Mouse (Mus musculus) stomach, postnatal 0 days (tissue): ENCODE data around the gene Sap30bp. TPM values are rescaled to one million over a fixed set of nuclear protein-coding genes. Genes with fewer than 3 reads are reported as not detected.
A peak's percentile ranks its signal among the peaks of the same experiment; 100 is the strongest.

Experiments used
- ATAC-seq: fragments of 200-750 bp; cut with Nextera tagmentation; 2 replicates; pipeline ENCODE4 v1.8.0; 2017; ENCODE audit not compliant: low FRiP score, low TSS enrichment
- DNase-seq: peaks from one replicate; pipeline ENCODE4 v3.0.0-alpha.2; 2016; ENCODE audit warnings: low spot score
- H3K27ac ChIP-seq: fragments of 300-500 bp; sonication (generic); replicated peaks from 2 replicates; pipeline ENCODE4 v1.5.1; 2014; ENCODE audit warnings: mild to moderate bottlenecking, control low read depth
- H3K27me3 ChIP-seq: fragments of 300-500 bp; sonication (generic); 2 replicates; pipeline ENCODE4 v1.6.1; 2014; ENCODE audit warnings: low read length; ENCODE audit not compliant: control insufficient read depth, insufficient read depth
- H3K36me3 ChIP-seq: fragments of 300-500 bp; sonication (generic); 2 replicates; pipeline ENCODE4 v1.6.1; 2014; ENCODE audit warnings: low read length, mixed read lengths; ENCODE audit not compliant: control insufficient read depth, insufficient read depth
- H3K4me1 ChIP-seq: fragments of 300-500 bp; sonication (generic); replicated peaks from 2 replicates; pipeline ENCODE4 v1.6.1; 2014; ENCODE audit warnings: antibody characterized with exemption; ENCODE audit not compliant: control insufficient read depth, insufficient read depth
- H3K4me2 ChIP-seq: fragments of 300-500 bp; sonication (generic); replicated peaks from 2 replicates; pipeline ENCODE4 v1.6.1; 2014; ENCODE audit warnings: low read depth, mild to moderate bottlenecking, control low read depth, moderate library complexity
- H3K4me3 ChIP-seq: fragments of 300-500 bp; sonication (generic); 2 replicates; pipeline ENCODE4 v1.5.1; 2014; ENCODE audit warnings: low read depth, low read length, control low read depth
- H3K9ac ChIP-seq: fragments of 300-500 bp; sonication (generic); 2 replicates; pipeline ENCODE4 v1.6.1; 2014; ENCODE audit warnings: mild to moderate bottlenecking, low read length, control low read depth, mixed read lengths
- H3K9me3 ChIP-seq: fragments of 300-500 bp; sonication (generic); 2 replicates; pipeline ENCODE4 v1.6.1; 2016; ENCODE audit warnings: low read length; ENCODE audit not compliant: control insufficient read depth
- CTCF ChIP-seq: IDR thresholded peaks from 2 replicates; pipeline ENCODE4 v1.5.1; 2016; ENCODE audit warnings: antibody characterized with exemption, low read depth, mild to moderate bottlenecking, moderate library complexity
- EP300 ChIP-seq: optimal IDR thresholded peaks from 2 replicates; pipeline ENCODE3; 2016; ENCODE audit warnings: antibody characterized with exemption
- WGBS: fragments of 180-500 bp; shearing (Covaris S2); extraction: QIAGEN DNeasy Blood & Tissue Kit; methylation state at CpG from one replicate; pipeline ENCODE4 v1.1.7; 2014; 5-methylcytosine and 5-hydroxymethylcytosine counted together
- polyA plus RNA-seq: library from polyadenylated mRNA; unstranded; fragments of >200 nt; fragmentation: Nextera tagmentation; extraction: Ambion mirVana; gene quantifications from 2 replicates; pipeline ENCODE4 v1.2.1, GENCODE M21; 2015

Gene Sap30bp
- polyA plus RNA-seq, 1 experiment from 2014 or later, result 23.6 TPM

DNA sequence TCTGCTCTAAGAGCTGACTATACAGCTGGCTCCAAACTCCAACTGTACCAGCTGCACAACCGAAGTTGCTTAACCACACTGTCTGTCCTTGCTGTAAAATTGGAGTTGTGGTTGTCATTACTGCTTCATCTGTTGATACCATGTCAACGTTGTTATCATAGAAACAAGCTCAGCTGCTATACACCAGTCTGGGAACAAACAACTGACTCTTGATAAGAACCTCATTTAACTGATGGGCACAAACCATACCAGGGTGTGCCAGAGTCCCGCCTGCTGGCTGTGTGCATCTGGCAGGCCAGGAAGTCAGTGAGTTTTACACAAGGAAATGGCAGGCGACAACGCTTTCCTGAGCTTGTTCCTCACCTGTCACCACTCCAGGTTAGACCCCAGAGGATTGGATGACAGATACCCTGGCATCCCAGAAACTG lies 21.9 kb upstream of the Sap30bp start:
- Histone ChIP-seq H3K36me3 (no peaks in the 10 kb centered on the region), H3K27ac (peak overlapping the region; percentile 94), H3K4me1 (no peaks in the 10 kb centered on the region; the same call in 1 of the 2 replicates), H3K4me3 (no peak overlapping the region), H3K9ac (peak overlapping the region; percentile 35; the same call in 1 of the 2 replicates), H3K4me2 (no peak overlapping the region), H3K9me3 (no peaks in the 10 kb centered on the region), H3K27me3 (no peaks in the 10 kb centered on the region)
- WGBS, result 65% methylated on average over 5 of the region's 5 CpGs
- peak; percentile 89 for DNase-seq
- peak; percentile 88 for ATAC-seq
- TF ChIP-seq CTCF (no peak), EP300 (no peak)

DNA sequence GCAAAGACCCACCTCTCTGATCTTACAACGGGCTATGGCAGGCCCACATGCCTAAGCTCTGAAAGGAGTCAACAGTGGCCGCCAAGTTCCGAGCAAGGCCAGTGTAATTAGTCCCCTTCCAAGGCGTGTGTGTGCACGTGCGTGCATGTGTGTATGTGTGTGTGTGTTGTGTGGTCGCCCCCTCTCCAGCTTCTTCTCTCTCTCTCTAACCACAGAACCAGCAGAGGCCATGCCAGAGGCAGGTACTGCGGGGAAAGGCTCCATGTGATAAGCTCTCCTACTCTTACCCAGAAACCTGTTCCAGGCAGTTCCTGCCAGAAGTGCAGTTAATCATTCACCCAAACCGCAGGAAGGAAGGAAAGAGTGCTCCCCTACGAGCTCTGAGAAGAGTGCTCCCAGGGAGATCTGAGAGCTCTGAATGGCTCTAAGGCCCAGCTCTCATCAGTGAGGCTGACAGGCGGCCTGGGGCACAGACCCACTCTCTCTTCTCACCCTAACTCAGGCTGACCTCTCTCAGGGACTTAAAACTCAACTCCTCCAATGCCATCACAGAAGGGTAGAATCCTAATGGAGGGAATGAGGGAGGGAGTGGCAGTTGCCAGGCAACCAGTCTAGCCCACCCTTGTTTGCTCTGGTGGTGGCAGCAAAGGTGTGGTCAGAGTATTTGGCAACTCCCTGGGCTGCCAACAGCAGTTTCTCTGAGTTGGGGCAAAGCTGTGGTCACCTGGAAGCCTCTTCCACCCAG lies 21.3 kb upstream of the Sap30bp start, which contains the start of gene Smim6:
Smim6 (plus strand) TSS at position 386 of the 745 bp plus-strand sequence.
- WGBS, result 47% methylated on average over 11 of the region's 11 CpGs
- Histone ChIP-seq H3K36me3 (peaks cover 3% of the 10 kb centered on the region; the same call in 1 of the 2 replicates), H3K27me3 (no peaks in the 10 kb centered on the region), H3K4me2 (peak within 1 kb of the TSS; percentile 47), H3K27ac (peak within 1 kb of the TSS; percentile 94), H3K9me3 (no peaks in the 10 kb centered on the region), H3K9ac (peak within 1 kb of the TSS; percentile 51; the same call in 1 of the 2 replicates), H3K4me1 (no peaks in the 10 kb centered on the region), H3K4me3 (peak within 1 kb of the TSS; percentile 32)
- TF ChIP-seq EP300 (no peak), CTCF (no peak)
- ATAC-seq (peak; percentile 90), DNase-seq (peak; percentile 87)

DNA sequence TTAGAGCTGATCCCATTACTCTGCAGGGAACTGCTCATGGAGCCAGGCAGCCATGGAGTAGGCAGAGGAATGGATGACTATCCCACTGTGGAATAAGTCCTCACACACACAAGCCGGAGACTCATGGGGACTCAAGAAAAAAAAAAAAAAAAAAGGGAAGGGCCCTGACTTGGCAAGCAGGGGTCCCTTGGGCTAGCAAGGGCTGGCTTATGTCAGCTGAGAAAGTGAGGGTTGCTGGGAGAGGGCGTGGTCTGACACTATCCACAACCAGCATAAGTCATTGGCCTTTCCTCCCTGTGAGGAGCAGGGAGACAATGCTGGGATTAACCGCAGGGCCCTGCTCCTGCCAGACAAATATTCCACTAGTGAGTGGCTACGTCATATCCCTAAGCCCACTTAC lies 16.5 kb upstream of the Sap30bp start:
- peaks cover 6% of the 10 kb centered on the region; the same call in 1 of the 2 replicates for H3K36me3 ChIP-seq
- H3K27ac ChIP-seq, result no peak overlapping the region
- H3K4me3 ChIP-seq, result no peak overlapping the region
- no peak overlapping the region for H3K4me2 ChIP-seq
- H3K9me3 ChIP-seq, result no peaks in the 10 kb centered on the region
- H3K9ac ChIP-seq, result no peak overlapping the region
- DNase-seq (no peak), ATAC-seq (no peak)
- no peaks in the 10 kb centered on the region for H3K4me1 ChIP-seq
- no peak for TF ChIP-seq EP300
- TF ChIP-seq CTCF, result no peak
- no peaks in the 10 kb centered on the region for H3K27me3 ChIP-seq
- 87% methylated on average over 4 of the region's 4 CpGs for WGBS

DNA sequence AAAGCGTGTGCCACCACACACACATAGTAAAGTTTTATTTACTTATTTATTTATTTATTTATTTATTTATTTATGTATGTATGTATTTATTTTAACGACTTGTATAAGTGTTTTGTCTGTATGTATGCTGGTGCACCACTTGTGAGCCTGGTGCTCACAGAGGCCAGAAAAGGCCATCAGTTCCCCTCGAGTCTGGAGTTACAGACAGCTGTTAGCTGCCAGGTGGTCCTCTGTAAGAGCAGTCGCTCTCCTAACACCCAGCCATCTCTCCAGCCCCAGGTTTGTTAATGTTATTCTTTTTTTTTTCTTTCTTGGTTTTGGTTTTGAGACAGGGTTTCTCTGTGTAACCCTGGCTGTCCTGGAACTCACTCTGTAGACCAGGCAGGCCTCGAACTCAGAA lies 14.4 kb upstream of the Sap30bp start:
- no peak overlapping the region for H3K27ac ChIP-seq
- no peak for ATAC-seq
- peaks cover 13% of the 10 kb centered on the region; the same call in 1 of the 2 replicates for H3K36me3 ChIP-seq
- H3K9ac ChIP-seq, result no peak overlapping the region
- WGBS, result 80% methylated on average over 5 of the region's 5 CpGs
- H3K4me3 ChIP-seq, result no peak overlapping the region
- DNase-seq, result no peak
- no peaks in the 10 kb centered on the region for H3K4me1 ChIP-seq
- no peak for TF ChIP-seq EP300
- TF ChIP-seq CTCF, result no peak
- H3K27me3 ChIP-seq, result no peaks in the 10 kb centered on the region
- no peaks in the 10 kb centered on the region for H3K9me3 ChIP-seq
- H3K4me2 ChIP-seq, result no peak overlapping the region

DNA sequence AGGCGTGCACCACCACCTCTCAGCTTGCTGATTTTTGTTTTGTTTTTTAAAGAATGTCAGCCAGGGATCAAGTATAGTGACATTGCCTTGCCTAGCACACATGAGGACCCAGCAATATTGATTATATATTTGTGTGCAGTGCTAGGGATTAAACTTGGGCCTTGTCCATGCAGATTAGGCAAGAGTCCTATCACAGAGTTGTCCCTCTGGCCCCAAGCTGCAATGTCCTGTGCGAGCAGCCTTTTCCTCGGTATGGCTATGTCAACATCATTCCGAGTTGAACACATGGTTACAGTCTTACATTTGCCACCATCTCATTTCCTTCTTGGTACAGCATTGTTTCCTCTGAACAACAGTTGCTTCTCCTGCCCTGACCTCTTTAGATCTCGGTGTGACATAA lies 14.0 kb upstream of the Sap30bp start:
- peaks cover 13% of the 10 kb centered on the region; the same call in 1 of the 2 replicates for H3K36me3 ChIP-seq
- no peak overlapping the region for H3K4me3 ChIP-seq
- no peaks in the 10 kb centered on the region for H3K9me3 ChIP-seq
- no peaks in the 10 kb centered on the region for H3K27me3 ChIP-seq
- no peak overlapping the region for H3K4me2 ChIP-seq
- DNase-seq (no peak), ATAC-seq (no peak)
- WGBS, result 77% methylated on average over 5 of the region's 5 CpGs
- no peaks in the 10 kb centered on the region for H3K4me1 ChIP-seq
- no peak overlapping the region for H3K9ac ChIP-seq
- no peak for TF ChIP-seq EP300
- no peak for TF ChIP-seq CTCF
- no peak overlapping the region for H3K27ac ChIP-seq

DNA sequence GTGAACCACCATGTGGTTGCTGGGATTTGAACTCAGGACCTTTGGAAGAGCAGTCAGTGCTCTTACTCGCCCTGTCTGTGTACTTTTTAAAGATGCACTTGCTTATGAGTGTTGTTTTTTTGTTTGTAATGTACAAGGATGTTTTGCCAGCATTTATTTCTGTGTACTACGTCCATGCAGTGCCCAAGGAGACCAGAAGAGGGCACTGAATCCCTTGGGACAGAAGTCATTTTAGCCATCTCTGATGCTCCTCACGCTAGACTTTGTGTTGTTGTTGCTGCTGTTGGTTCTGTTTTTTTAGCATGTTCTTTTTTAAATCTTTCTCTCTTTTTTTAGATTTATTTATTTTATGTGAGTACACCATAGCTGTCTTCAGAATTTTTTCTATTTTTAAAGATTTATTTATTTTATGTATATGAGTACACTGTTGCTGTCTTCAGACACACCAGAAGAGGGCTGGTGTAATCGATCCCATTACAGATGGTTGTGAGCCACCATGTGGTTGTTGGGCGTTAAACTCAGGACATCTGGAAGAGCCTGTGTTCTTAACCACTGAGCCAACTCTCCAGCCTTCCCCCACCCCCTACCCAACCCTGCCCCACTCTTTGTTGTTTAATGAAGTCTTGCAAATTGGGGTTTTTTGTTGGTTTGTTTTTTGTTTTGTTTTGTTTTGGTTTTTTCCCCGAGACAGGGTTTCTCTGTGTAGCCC lies 12.8 kb upstream of the Sap30bp start:
- DNase-seq (peak; percentile 63), ATAC-seq (no peak)
- 42% methylated on average over 6 of the region's 6 CpGs for WGBS
- H3K4me1 ChIP-seq, result no peaks in the 10 kb centered on the region
- no peak overlapping the region for H3K27ac ChIP-seq
- H3K36me3 ChIP-seq, result peaks cover 13% of the 10 kb centered on the region; the same call in 1 of the 2 replicates
- H3K4me3 ChIP-seq, result no peak overlapping the region
- H3K9me3 ChIP-seq, result no peaks in the 10 kb centered on the region
- H3K27me3 ChIP-seq, result no peaks in the 10 kb centered on the region
- no peak overlapping the region for H3K4me2 ChIP-seq
- H3K9ac ChIP-seq, result no peak overlapping the region
- TF ChIP-seq EP300 (no peak), CTCF (peak; percentile 85)
